Mouse (Mus musculus): Measurements from ENCODE around the gene Rbm47. TPM values are rescaled to one million over a fixed set of nuclear protein-coding genes. Genes with fewer than 3 reads are reported as not detected.

The Rbm47 gene
- polyA plus RNA-seq, 1 experiment from 2014 or later: 53.2 TPM

DNA sequence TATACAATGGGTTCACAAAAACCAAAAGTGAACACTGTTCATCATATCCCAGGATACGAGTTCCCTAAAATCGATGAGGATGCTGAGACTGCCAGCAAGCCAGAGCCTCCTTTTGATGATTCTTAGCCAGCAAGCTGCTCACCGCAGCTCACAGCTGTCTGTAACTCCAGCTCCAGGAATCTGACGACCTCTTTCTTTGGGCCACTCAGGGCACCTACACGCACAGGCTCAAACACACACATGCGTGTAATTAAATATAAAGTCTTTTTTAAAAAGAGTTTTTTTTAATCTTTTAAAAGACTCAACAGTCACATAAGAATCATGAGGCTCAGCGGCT, 103.8 kb downstream of the Rbm47 start:
- H3K4me3 ChIP-seq (ENCODE audit: low read depth, low read length): peak overlapping the region; percentile 35
- no peak for ATAC-seq (ENCODE audit: insufficient number of reproducible peaks, insufficient read depth, low FRiP score, low read depth)
- WGBS: 40% methylated on average over 7 of the region's 7 CpGs
- peaks cover 7% of the 10 kb centered on the region; the same call in 1 of the 2 replicates for H3K4me1 ChIP-seq (ENCODE audit: control insufficient read depth, insufficient read depth, low read length)
- H3K4me2 ChIP-seq (replicated peaks; ENCODE audit: low read depth, low read length): peak overlapping the region; percentile 84
- no peaks in the 10 kb centered on the region for H3K36me3 ChIP-seq (ENCODE audit: control insufficient read depth, insufficient read depth, low read length)
- H3K27me3 ChIP-seq (ENCODE audit: control insufficient read depth, insufficient read depth, low read length): no peaks in the 10 kb centered on the region
- no peak overlapping the region for H3K9ac ChIP-seq (replicated peaks; ENCODE audit: low read depth, low read length)
- no peaks in the 10 kb centered on the region for H3K9me3 ChIP-seq (ENCODE audit: control insufficient read depth, low read depth, low read length)
- H3K27ac ChIP-seq (ENCODE audit: low read length): peak overlapping the region; percentile 16; the same call in 1 of the 2 replicates

DNA sequence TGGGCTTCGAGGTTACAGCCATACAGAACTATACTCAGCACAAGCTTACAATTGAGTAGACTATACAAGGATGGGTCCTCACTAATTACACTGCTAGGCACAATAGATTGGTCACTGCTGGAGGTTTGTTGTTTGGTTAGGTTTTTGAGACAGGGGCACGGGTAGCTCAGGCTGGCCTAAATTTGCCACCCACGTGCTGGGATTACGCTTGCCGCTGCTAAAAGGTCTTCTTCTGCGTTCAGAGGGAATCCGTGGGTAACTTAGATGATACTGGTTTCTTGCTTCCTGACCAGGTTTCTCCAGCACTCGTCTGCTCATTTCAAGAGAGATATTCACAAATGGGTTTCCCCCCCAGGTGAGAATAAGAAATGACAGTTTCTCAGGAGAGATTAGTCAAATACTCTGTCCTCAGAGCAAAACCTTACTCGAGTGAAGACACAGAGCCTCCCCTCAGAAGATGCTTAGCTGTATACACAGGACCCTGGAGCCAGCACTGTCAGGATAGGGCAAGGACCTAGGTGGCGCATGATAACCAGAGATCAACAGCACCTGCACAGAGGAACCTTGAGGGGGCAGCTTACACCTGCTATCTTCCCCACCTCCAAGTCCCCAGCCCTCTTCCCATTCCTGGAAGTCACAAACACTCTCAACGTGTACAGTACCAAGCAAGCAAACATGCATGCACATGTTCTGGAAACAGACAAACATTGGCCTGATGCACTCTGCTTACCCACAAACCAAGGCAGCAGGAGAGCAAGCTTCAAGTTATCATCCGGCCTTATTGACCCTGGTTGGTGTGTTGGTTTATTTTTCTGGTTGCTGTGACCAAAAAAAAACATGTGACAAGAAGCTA, 104.6 kb downstream of the Rbm47 start:
- Histone ChIP-seq H3K9me3 (ENCODE audit: control insufficient read depth, low read depth, low read length) (no peaks in the 10 kb centered on the region), H3K4me2 (replicated peaks; ENCODE audit: low read depth, low read length) (no peak overlapping the region), H3K27me3 (ENCODE audit: control insufficient read depth, insufficient read depth, low read length) (no peaks in the 10 kb centered on the region), H3K4me1 (ENCODE audit: control insufficient read depth, insufficient read depth, low read length) (peaks cover 5% of the 10 kb centered on the region; the same call in 1 of the 2 replicates), H3K27ac (ENCODE audit: low read length) (no peak overlapping the region), H3K9ac (replicated peaks; ENCODE audit: low read depth, low read length) (no peak overlapping the region), H3K36me3 (ENCODE audit: control insufficient read depth, insufficient read depth, low read length) (no peaks in the 10 kb centered on the region), H3K4me3 (ENCODE audit: low read depth, low read length) (no peak overlapping the region)
- 82% methylated on average over 12 of the region's 12 CpGs for WGBS
- no peak for ATAC-seq (ENCODE audit: insufficient number of reproducible peaks, insufficient read depth, low FRiP score, low read depth)

DNA sequence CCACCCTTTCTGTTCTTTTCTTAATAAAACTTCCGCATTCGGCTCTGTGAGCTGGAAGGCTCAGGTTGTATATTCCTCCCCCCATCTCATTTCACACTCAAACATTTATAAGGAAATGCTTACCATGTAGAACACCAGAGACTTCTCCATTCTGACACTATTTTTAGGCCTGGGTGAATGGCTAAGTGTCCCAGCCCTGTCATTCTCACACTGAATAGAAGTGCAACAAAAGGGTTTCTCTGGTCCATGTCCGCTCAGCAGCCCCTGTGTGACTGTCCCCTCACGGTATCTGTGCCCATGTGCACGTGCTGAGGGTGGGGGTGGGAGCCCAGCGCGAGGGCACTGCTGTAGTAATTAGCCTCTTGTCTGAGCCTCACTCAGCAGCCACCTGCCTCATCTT, 105.7 kb downstream of the Rbm47 start:
- no peak overlapping the region for H3K4me3 ChIP-seq (ENCODE audit: low read depth, low read length)
- H3K27me3 ChIP-seq (ENCODE audit: control insufficient read depth, insufficient read depth, low read length): no peaks in the 10 kb centered on the region
- 61% methylated on average over 7 of the region's 7 CpGs for WGBS
- H3K36me3 ChIP-seq (ENCODE audit: control insufficient read depth, insufficient read depth, low read length): no peaks in the 10 kb centered on the region
- no peak for ATAC-seq (ENCODE audit: insufficient number of reproducible peaks, insufficient read depth, low FRiP score, low read depth)
- no peak overlapping the region for H3K4me2 ChIP-seq (replicated peaks; ENCODE audit: low read depth, low read length)
- H3K27ac ChIP-seq (ENCODE audit: low read length): no peak overlapping the region
- H3K4me1 ChIP-seq (ENCODE audit: control insufficient read depth, insufficient read depth, low read length): peaks cover 5% of the 10 kb centered on the region; the same call in 1 of the 2 replicates
- no peak overlapping the region for H3K9ac ChIP-seq (replicated peaks; ENCODE audit: low read depth, low read length)
- no peaks in the 10 kb centered on the region for H3K9me3 ChIP-seq (ENCODE audit: control insufficient read depth, low read depth, low read length)

DNA sequence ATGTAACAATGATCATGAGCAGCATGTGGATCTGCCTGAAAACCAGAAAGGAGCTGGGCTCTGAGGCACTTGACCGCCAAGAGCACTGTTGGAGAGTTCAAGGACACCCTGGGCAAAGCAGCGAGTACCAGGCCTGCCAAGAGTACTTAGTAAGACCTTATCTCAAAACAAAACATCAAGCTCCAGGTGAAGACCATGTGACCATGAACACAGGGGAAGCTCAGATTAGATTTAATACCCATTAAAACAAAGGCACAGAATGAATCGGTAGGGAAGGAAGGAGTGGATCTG, 110.0 kb downstream of the Rbm47 start:
- Histone ChIP-seq H3K9ac (replicated peaks; ENCODE audit: low read depth, low read length) (no peak overlapping the region), H3K4me3 (ENCODE audit: low read depth, low read length) (no peak overlapping the region), H3K27me3 (ENCODE audit: control insufficient read depth, insufficient read depth, low read length) (no peaks in the 10 kb centered on the region), H3K4me1 (ENCODE audit: control insufficient read depth, insufficient read depth, low read length) (no peaks in the 10 kb centered on the region), H3K27ac (ENCODE audit: low read length) (no peak overlapping the region), H3K36me3 (ENCODE audit: control insufficient read depth, insufficient read depth, low read length) (no peaks in the 10 kb centered on the region), H3K4me2 (replicated peaks; ENCODE audit: low read depth, low read length) (no peak overlapping the region), H3K9me3 (ENCODE audit: control insufficient read depth, low read depth, low read length) (no peaks in the 10 kb centered on the region)
- no peak for ATAC-seq (ENCODE audit: insufficient number of reproducible peaks, insufficient read depth, low FRiP score, low read depth)
- WGBS: 66% methylated on average over 3 of the region's 3 CpGs

DNA sequence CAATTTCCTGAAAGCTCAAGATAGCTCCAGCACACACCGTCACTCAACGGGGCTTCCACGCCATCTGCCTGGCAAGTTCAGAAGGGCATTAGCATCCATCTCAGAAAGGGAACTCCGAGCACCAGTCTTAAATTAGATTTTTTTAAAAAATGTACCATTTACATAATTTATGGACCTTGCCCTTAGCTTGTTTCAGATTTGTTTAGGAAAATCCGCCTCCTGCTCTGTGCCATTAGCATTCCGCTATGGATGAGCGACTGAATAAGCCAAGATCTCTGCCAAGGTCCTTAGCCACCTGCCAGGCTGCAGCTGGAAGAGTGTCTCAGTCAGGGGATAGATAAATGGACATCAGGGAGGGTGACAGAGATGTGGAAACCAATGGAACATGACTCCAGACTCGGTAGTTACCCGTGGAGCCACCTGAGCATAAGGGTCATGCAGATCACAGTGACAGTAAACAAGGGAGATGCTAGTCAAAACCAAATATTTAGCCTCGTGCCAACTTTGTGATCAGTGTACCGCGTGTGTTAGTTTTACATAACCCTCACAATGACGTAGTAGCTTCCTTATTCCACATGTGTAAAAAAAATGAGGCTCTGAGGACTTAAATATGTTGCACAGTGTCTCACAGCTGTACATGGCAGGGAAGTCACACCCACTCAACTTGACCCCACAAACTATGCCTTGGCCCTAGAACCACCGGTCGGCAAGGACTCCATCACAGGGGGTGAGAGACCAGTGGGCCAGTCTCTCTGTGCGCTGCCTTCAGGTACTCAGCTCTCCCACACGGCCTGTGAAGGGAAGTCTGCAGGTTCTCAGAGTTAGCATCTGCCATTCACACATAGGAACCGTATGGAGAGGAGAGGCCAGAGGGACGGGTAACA, 110.6 kb downstream of the Rbm47 start:
- WGBS: 65% methylated on average over 19 of the region's 19 CpGs
- 0 out of 2 replicates have a peak, but pooled peaks have one; percentile 14 for ATAC-seq (ENCODE audit: insufficient number of reproducible peaks, insufficient read depth, low FRiP score, low read depth)
- H3K36me3 ChIP-seq (ENCODE audit: control insufficient read depth, insufficient read depth, low read length): no peaks in the 10 kb centered on the region

DNA sequence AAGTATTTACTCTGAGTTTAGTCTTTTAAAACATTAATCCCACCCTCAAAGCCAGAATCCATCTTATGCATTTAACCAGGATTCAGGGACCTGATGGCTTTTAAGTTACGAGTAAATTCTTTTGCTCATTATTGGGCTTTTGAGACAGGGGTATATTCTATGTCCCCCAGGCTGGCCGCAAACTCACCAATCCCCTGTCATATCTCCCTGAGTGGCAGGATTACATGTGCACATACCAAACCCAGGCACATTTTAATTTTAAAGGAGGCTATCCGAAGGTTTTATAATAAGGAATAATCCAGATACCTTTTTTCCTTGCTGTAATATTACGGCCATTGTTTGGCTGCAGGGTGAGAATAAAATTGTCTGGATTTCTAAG, 111.3 kb downstream of the Rbm47 start:
- Histone ChIP-seq H3K27ac (ENCODE audit: low read length) (no peak overlapping the region), H3K9me3 (ENCODE audit: control insufficient read depth, low read depth, low read length) (no peaks in the 10 kb centered on the region), H3K4me2 (replicated peaks; ENCODE audit: low read depth, low read length) (no peak overlapping the region), H3K27me3 (ENCODE audit: control insufficient read depth, insufficient read depth, low read length) (no peaks in the 10 kb centered on the region), H3K36me3 (ENCODE audit: control insufficient read depth, insufficient read depth, low read length) (no peaks in the 10 kb centered on the region), H3K4me1 (ENCODE audit: control insufficient read depth, insufficient read depth, low read length) (no peaks in the 10 kb centered on the region), H3K9ac (replicated peaks; ENCODE audit: low read depth, low read length) (no peak overlapping the region), H3K4me3 (ENCODE audit: low read depth, low read length) (no peak overlapping the region)
- ATAC-seq (ENCODE audit: insufficient number of reproducible peaks, insufficient read depth, low FRiP score, low read depth): no peak
- WGBS: 71% methylated on average over 4 of the region's 4 CpGs

More for the DNA sequence above, 110.6 kb downstream of the Rbm47 start:
- no peak overlapping the region for H3K4me3 ChIP-seq (ENCODE audit: low read depth, low read length)
- H3K27me3 ChIP-seq (ENCODE audit: control insufficient read depth, insufficient read depth, low read length): no peaks in the 10 kb centered on the region
- H3K27ac ChIP-seq (ENCODE audit: low read length): no peak overlapping the region
- H3K9ac ChIP-seq (replicated peaks; ENCODE audit: low read depth, low read length): no peak overlapping the region
- H3K4me1 ChIP-seq (ENCODE audit: control insufficient read depth, insufficient read depth, low read length): no peaks in the 10 kb centered on the region
- no peak overlapping the region for H3K4me2 ChIP-seq (replicated peaks; ENCODE audit: low read depth, low read length)
- no peaks in the 10 kb centered on the region for H3K9me3 ChIP-seq (ENCODE audit: control insufficient read depth, low read depth, low read length)

DNA sequence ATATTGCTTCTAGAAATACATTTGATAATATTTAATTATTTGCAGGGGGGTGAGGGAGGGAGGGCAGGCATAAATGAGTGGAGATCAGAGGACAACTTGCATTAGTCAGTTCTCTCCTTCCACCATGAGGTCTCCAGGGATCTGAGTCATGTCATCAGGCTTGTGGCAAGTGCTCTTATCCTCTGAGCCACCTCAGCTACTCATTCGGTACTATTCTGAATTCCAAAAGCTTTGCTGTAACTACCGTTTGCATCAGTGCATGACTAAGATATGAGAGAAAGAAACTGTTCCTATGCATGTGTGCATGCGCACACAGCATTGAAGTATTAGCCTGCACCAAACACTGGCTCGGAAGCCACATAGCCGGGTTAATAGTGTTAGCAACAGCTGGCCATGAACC, 114.1 kb downstream of the Rbm47 start:
- H3K4me1 ChIP-seq (ENCODE audit: control insufficient read depth, insufficient read depth, low read length): no peaks in the 10 kb centered on the region
- no peaks in the 10 kb centered on the region for H3K36me3 ChIP-seq (ENCODE audit: control insufficient read depth, insufficient read depth, low read length)
- H3K4me3 ChIP-seq (ENCODE audit: low read depth, low read length): no peak overlapping the region
- WGBS: 88% methylated on average over 5 of the region's 5 CpGs
- H3K27me3 ChIP-seq (ENCODE audit: control insufficient read depth, insufficient read depth, low read length): no peaks in the 10 kb centered on the region
- no peaks in the 10 kb centered on the region for H3K9me3 ChIP-seq (ENCODE audit: control insufficient read depth, low read depth, low read length)
- no peak overlapping the region for H3K4me2 ChIP-seq (replicated peaks; ENCODE audit: low read depth, low read length)
- ATAC-seq (ENCODE audit: insufficient number of reproducible peaks, insufficient read depth, low FRiP score, low read depth): no peak
- no peak overlapping the region for H3K9ac ChIP-seq (replicated peaks; ENCODE audit: low read depth, low read length)
- H3K27ac ChIP-seq (ENCODE audit: low read length): no peak overlapping the region

DNA sequence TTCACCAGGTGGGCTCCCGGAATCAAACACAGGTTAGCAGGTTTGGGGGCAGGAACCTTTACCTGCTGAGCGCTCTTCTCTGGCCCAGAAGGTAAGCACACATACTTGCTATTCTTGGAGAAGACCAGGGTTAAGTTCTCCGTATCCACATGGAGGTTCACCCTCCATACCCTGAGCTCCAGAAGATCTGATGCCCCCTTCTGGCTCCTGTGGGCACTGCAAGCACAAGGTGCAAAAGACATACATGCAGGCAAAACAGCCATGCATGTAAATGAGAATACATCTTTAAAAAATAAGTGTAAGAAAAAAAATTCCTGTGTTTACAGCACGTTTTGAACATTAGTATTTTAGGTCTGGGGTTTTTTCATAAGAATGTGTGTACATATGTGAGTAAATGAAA, 116.2 kb downstream of the Rbm47 start:
- no peaks in the 10 kb centered on the region for H3K27me3 ChIP-seq (ENCODE audit: control insufficient read depth, insufficient read depth, low read length)
- H3K4me2 ChIP-seq (replicated peaks; ENCODE audit: low read depth, low read length): no peak overlapping the region
- 76% methylated on average over 4 of the region's 4 CpGs for WGBS
- no peak overlapping the region for H3K27ac ChIP-seq (ENCODE audit: low read length)
- H3K36me3 ChIP-seq (ENCODE audit: control insufficient read depth, insufficient read depth, low read length): no peaks in the 10 kb centered on the region
- H3K9me3 ChIP-seq (ENCODE audit: control insufficient read depth, low read depth, low read length): no peaks in the 10 kb centered on the region
- ATAC-seq (ENCODE audit: insufficient number of reproducible peaks, insufficient read depth, low FRiP score, low read depth): no peak
- no peak overlapping the region for H3K4me3 ChIP-seq (ENCODE audit: low read depth, low read length)
- H3K4me1 ChIP-seq (ENCODE audit: control insufficient read depth, insufficient read depth, low read length): no peaks in the 10 kb centered on the region
- H3K9ac ChIP-seq (replicated peaks; ENCODE audit: low read depth, low read length): no peak overlapping the region

Data from stomach, embryonic 14.5 days (tissue).